Mouse (Mus musculus) thymus, postnatal 4 days (tissue): ENCODE measurements around the gene Oaz1.
"Not testable (repeated sequence)": the region's sequence is repeated elsewhere in the genome, so short reads cannot be mapped to it uniquely, and the experiment has no call there.

ENCODE experiments used
- DNase-seq: peaks from one replicate; pipeline ENCODE4 v3.0.0; 2021

The Oaz1 gene

DNA sequence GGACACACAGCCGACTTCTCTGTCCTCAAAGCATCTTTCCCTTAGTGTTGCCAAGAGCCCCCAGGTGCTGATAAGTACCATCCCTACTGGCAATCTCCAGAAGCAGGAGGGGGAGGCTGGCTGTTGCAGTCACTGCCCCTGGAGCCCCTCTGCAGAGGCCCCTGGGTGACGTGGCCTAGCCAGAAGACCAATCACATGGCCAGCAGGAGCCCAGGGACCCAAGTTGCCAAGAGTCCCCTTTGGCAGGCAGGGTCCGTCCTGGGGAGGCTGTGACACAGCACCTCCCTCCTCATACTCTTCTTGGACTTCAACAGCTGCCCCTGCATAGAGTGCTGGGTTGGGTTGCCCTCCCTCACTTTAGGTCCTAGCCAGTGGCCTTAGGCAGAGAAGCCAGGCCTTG is 23.5 kb upstream of the Oaz1 start:
- DNase-seq, result no peak

DNA sequence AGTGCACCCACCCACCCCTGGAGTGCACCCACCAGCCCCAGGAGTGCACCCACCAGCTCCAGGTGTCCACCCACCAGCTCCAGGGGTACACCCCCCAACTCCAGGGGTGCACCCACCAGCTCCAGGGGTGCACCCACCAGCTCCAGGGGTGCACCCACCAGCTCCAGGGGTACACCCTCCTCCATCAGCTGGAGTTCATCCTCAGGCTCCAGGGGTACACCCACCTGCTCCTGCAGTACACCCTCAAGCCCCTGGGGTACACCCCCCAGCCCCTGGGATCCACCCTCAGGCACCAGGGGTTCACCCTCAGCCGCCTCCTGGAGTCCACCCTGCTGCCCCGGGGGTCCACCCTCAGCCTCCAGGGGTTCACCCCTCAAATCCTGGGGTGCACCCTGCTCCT is 22.1 kb upstream of the Oaz1 start:
- DNase-seq, result no peak

DNA sequence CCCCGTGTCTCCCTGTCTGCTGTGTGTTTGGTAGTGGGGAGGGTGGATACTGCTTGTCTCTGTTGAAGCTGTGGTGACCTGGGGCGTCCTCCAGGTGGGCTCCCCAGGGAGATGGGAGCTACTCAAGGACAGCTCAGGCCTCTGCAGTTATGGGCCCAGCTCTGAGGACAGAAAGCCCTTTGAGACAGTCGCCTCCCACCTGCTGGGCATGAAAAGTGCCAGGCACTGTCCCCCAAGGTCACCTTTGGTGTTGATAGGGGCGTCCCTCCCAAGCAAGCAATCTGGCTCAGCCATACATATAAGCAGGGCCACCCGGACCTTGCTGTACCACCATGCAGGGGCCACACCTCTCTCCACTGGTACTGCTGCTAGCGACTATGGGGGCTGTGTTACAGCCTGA is 21.5 kb upstream of the Oaz1 start, which contains the start of gene Amh:
TSS of gene Amh (plus strand) at position 328 of the 400 bp plus-strand sequence.
- no peak for DNase-seq

DNA sequence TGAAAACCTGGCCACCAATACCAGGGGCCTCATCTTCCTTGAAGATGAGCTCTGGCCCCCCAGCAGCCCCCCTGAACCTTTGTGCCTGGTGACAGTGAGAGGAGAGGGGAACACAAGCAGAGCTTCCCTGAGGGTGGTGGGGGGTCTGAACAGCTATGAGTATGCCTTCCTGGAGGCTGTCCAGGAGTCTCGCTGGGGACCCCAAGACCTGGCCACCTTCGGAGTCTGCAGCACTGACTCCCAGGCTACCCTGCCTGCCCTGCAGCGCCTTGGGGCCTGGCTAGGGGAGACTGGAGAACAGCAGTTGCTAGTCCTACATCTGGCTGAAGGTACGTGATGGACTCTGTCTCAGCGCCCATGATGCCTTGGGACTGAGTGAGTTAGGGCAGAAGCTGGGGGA is 21.1 kb upstream of the Oaz1 start:
- DNase-seq, result no peak

DNA sequence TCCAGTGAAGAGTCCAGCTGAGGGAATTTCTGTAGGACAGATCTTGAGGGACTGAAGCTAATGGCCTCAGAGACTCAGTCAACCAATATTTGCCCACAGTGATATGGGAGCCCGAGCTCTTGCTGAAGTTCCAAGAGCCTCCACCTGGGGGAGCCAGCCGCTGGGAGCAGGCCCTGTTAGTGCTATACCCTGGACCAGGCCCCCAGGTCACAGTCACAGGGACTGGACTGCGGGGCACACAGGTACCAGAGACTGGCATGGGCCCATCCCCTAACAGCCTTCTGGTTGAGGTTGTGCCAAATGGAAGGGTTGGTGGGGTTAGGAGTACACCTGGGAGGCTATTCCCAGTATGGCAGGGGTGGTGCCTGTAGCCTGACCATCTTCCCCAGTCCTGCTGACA is 20.5 kb upstream of the Oaz1 start:
- peak; percentile 90 for DNase-seq

DNA sequence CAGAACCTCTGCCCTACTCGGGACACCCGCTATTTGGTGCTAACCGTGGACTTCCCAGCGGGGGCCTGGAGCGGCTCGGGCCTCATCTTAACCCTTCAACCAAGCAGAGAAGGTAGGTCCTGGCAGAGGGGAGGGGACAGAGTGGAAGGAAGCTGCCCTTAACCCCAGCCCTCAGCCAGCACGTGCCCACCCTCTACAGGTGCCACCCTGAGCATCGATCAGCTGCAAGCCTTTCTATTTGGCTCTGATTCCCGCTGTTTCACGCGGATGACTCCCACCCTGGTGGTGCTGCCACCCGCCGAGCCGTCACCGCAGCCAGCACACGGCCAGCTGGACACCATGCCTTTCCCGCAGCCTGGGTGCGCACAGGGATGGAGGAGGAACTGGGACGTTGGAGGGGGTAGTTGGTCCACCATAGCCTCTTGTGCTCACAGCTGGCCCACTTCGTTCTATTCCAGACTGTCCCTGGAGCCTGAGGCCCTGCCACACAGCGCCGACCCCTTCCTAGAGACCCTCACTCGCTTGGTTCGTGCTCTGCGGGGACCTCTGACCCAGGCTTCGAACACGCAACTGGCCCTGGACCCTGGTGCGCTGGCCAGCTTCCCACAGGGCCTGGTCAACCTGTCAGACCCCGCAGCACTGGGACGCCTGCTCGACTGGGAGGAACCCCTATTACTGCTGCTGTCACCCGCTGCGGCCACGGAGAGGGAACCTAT is 20.0 kb upstream of the Oaz1 start:
- DNase-seq, result peak; percentile 21

DNA sequence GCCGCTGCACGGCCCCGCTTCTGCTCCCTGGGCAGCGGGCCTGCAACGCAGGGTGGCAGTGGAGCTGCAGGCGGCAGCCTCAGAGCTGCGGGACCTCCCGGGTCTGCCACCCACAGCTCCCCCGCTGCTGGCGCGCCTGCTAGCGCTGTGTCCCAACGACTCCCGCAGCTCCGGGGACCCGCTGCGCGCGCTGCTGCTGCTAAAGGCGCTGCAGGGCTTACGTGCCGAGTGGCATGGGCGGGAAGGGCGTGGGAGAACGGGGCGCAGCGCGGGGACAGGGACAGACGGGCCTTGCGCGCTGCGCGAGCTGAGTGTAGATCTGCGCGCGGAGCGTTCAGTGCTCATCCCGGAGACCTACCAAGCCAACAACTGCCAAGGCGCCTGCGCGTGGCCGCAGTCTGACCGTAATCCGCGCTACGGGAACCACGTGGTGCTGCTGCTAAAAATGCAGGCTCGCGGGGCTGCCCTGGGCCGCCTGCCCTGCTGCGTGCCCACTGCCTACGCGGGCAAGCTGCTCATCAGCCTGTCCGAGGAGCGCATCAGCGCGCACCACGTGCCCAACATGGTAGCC is 19.3 kb upstream of the Oaz1 start:
- peak; percentile 63 for DNase-seq

DNA sequence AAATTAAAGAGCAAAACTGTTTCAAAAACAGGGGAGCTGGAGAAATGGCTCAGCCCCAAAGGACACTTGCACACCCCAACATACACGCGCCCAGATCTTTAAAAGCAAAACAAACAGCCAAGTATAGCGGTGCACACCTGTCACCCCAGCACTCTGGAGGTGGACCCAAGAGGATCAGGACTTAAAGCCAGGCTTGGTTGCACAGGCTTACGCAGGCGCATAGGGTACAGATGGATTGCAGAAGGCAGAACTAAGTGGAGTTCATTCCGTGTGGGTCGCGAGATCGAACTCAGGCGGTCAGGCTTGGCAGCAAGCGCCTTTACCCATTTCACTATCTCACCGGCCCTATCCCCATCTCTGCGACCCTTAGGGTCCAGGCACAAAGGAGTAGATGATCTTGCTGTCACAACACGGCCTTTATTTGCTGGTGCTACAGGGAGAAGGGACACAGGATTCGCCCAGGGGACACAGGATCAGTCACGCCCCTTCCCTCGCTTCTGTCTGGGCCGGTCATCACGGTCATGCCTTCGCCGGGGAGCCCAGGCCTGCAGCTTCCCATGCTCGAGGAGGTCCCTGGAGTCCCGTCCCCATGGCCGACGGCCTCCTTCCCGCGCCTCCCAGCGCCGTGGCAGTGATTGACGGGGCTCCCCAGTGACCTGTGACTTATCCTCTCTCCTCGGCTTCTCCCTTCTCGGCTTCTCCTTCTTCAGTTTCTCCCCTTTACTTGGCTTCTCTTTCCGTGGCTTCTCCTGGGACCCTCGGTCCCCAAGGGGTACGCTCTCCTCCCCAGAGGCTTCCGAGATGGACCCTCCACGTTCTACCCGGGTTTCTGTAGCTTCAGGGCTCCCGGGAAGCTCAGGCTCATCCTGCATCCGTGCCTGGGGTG is 18.1 kb upstream of the Oaz1 start:
- DNase-seq, result peak; percentile 13

DNA sequence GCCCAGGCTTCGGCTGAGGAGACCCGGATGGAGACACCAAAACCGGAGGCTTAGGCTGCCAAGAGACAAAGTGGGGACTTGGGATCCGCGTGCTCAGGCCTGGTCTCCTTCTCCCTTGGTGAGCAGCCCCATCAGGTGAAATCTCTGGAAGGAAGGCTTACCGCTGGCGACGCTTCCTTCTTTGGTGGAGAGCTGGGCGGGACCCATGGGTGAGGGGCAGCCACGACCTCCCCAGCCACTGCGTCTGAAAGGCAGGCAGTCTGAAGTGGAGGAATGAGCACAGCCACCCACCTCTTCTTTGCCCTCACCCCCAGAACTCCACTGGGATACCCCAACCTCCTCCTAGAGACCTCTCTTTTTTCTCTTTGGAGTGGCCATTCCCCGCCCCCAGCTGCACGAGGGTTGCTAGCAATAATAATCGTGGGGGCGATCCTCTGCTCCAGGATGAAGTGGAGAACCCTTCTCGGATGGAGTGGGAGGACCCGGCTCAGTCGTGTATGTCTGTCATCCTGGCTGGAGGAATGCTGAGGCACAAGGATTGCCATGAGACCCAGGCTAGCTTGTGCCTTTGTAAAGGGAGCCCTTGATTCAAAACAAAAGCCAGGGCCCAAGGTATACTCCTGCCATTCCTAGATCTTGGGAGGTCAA is 17.3 kb upstream of the Oaz1 start:
- DNase-seq, result peak; percentile 14

DNA sequence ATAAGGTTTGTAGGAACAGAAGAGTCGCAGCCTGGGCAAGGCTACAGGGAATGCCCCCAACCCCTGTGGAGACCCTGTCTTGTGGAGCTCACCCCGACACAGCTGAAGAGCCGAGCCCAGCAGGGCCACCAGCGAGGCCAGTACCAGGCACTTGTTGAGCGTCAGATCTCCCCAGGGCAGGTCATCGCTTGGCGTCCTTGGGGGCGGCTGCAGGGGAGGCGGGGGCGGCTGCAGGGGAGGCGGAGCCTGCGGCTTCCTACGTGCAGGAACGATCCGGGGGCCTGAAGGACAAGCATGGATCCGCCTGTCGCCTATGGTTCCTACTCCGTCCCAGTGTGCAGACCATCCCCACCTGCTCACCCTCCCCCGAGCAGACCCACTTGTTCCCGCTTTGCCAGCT is 16.4 kb upstream of the Oaz1 start:
- DNase-seq, result peak; percentile 17

DNA sequence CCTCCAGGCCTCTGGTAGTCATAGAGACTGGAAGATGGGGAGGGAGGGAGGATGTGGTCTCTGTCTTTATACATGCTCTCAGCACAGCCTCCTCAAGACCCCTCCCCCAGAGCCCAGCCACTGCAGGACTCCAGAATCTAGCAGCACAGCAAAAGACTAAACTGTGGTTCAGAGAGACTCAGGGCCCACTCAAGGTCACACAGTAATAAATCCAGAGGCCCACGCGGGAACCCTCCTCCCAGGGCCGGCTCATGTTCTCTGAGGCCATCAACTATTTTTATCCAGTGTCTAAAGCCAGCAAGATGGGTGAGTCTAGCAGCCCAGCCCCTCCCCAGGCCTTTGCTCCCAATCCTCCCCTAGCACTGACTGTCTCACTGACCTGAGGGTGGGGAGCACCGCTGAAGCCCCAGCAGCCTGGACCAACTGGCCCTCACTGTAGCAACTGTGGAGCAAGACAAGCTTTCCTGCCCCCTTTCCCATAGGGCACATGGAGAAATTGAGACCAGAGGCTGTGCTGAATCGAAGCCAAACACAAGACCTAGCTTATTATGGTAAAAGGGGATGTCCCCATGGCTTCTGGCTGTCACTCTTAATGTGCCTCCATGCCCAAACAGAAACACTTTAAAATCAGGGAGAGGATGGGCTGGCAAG is 13.9 kb upstream of the Oaz1 start:
- no peak for DNase-seq

DNA sequence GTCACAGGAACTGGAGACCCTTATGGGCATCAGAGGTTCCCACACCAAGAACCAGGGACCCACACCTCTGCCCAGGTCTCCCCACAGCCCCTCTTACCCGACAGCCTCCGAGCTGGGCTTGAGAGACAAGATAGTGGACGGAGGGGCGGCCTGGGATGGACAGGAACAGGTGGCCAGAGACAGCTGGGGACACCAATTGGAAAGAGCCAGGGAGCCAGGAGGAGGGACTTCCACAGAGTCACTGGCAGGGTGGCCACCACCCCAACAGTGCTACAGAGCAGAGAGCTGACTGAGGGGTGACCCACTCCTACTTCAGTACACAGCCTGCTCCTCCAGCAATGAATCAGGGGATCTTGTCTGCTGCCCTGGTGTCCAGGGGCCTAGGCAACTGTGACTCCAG is 13.1 kb upstream of the Oaz1 start, which contains the start of gene Jsrp1:
TSS of gene Jsrp1 (minus strand) at position 133 of the 400 bp plus-strand sequence.
- DNase-seq, result no peak

DNA sequence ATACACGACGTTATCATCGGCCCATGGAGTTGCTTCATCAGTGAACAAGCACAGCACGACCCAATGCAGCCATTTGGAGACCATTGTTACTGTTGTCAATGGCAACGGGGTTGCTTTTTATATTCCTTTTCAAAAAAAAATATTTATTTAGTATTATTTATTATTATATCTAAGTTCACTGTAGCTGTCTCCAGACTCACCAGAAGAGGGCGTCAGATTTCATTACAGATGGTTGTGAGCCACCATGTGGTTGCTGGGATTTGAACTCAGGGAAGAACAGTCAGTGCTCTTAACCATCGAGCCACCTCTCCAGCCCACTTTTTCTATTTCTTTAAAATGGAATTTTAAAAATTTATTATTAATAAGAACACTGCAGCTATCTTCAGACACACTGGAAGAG is 11.7 kb upstream of the Oaz1 start:
- DNase-seq, result no peak

DNA sequence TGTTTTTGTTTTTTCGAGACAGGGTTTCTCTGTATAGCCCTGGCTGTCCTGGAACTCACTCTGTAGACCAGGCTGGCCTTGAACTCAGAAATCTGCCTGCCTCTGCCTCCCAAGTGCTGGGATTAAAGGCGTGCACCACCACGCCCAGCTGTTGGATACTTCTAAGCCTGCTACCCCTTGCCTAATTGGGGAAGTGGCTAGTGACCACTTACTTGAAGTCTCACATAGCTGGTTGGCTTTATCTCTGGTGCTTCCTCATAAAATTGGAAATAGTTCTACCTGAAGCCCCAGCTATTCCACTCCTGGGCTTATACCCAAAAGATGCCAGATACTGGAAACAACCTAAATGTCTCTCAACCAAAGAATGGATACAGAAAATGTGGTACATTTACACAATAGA is 10.2 kb upstream of the Oaz1 start:
- not testable (repeated sequence) for DNase-seq

DNA sequence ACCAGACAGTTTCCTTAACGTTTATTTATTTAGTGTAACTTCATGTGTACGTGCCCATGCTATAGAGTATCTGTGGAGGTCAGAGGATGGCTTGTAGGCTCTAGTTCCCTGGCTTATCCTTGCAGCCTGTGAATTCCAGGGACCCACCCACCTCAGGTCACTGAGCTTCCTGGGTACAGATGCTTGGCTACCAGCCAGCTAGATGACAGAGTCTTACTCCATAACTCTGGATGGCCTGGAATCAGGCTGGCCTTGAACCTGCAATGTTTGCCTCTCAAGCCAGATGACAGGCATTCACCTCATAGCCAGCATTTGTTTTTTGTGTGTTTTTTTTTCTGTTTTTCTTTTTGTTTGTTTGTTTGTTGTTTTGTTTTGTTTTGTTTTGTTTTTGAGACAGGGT is 9.3 kb upstream of the Oaz1 start:
- DNase-seq, result no peak

DNA sequence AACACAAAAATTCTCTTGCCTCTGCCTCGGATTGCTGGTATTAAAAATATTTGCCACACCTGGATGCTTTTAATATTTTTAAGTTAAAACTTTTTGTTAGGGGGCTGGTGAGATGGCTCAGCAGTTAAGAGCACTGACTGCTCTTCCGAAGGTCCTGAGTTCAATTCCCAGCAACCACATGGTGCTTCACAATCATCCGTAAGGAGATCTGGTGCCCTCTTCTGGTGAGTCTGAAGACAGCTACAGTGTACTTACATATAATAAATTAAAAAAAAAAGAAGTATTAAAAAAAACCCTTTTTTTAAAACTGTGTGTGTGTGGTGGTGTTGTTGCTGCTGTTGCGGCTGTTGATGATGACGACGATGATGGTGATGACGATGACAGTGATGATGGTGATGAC is 8.5 kb upstream of the Oaz1 start:
- not testable (repeated sequence) for DNase-seq

DNA sequence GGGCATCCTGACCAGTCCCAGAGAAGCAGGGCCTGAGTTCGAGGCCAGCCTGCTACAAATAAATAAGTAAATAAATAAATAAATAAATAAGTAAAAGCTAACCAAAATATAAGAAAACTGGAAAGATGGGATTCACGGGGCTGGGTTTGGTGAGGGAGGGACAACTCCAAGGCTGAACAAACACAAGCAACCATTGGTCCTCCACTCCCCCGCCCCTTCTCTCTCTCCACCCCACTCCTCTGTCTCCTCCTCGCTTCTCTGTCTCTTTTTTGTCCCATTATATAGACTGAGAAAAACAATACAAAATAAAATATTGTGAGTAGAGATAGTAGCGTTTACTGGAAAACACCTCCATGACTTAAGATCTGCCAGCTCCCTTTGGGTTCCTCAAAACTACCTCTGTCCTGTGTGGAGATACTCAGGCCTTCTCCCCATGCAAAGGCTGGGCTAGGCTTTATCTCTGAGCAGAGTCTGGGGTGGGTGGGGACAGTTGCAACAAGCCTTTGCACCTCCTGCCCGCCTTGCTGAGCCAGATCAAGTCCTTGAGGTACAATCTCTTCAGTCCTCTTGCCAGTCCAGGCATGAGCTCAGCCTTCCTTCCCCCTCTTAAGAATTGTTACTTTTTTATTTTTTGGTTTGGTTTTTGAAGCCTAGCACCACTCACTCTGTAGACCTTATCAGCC is 7.7 kb upstream of the Oaz1 start:
- no peak for DNase-seq

DNA sequence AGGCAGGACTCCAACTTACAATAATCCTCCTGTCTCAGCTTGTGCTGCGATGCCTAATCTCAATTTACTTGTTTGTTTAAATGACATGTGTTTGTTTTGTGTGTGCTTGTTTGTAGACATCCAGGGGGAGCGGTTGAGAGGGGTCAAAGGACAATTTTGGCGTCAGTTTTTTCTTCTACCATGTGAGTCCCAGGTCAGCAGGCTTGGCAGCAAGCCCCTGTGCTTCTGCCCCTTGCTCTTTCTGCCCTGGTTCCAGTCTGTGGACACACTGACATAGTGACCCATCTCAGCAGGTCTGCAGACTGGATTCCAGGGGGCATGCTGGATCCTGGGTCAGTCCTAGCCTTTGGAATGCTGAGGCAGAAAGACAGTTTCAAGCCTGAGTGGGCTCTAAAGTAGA is 7.0 kb upstream of the Oaz1 start:
- no peak for DNase-seq

DNA sequence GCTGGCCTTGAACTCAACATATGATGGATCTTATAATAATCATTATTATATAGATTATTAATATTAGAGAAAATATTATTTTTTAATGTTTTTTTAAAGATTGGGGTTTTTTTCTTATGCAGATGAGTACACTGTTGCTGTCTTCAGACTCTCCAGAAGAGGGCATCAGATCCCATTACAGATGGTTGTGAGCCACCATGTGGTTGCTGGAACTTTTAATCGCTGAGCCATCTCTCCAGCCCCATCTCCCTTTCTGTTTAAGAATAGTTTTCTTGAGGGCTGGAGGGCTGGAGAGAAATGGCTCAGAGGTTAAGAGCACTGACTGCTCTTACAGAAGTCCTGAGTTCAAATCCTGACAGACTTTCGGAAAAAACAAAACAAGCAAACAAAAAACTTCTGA is 4.5 kb upstream of the Oaz1 start:
- peak; percentile 43 for DNase-seq

DNA sequence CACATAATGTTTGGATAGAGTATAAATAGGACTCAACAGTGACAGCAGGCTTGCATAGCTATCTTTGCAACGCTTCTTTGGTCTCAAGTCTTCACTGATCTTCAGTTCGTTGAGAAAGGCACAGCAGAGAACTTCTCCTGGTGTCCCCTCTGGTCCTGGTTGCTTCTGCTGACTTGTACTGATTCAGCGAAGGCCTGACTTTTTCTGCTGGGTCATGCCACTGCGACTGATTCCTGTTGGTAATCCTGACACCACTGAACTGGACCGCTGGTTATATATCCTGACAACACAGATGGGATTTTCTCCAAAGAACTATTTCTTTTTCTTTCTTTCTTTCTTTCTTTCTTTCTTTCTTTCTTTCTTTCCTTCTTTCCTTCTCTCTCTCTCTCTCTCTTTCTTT is 3.9 kb upstream of the Oaz1 start:
- no peak for DNase-seq

DNA sequence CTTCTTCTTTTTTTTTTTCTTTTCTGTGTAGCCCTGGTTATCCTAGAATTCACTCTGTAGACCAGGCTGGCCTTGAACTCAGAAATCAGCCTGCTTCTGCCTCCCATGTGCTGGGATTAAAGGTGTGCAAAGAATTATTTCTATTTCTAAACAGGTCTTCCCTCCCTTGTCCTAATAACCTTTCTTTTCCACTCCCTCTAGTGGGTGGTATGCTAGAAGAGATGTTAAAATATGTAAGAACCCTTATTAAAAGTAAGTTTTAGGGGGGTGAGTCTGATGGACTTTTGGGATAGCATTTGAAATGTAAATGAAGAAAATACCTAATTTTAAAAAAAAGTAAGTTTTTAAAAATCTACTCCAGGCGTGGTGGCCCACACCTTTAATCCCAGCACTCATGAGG is 3.1 kb upstream of the Oaz1 start:
- DNase-seq, result no peak
